Mouse (Mus musculus) bone marrow, adult 2 months (tissue): ENCODE measurements at regions not wholly inside any gene's neighbourhood (a gene's known extent, or its start where the extent isn't known, plus 50 kb on each side); places are given as distances from the start of the nearest gene placed in this dataset.

Experiments
- H3K27ac ChIP-seq: fragments of 200-500 bp; 2 replicates; pipeline ENCODE4 v1.5.1; 2012; ENCODE audit warnings: low read depth, mild to moderate bottlenecking, control low read depth, inconsistent platforms, low read length; ENCODE audit not compliant: control insufficient read depth, poor library complexity, insufficient read depth
- H3K4me1 ChIP-seq: fragments of 200-500 bp; 2 replicates; pipeline ENCODE4 v1.6.1; 2011; ENCODE audit warnings: low read length; ENCODE audit not compliant: control insufficient read depth, insufficient read depth
- H3K4me3 ChIP-seq: fragments of 200-500 bp; replicated peaks from 2 replicates; pipeline ENCODE3; 2011; ENCODE audit warnings: mild to moderate bottlenecking, low read depth, low read length, control low read depth; ENCODE audit not compliant: control insufficient read depth
- CTCF ChIP-seq: fragments of 200-500 bp; IDR thresholded peaks from 2 replicates; pipeline ENCODE4 v1.5.1; 2011; ENCODE audit warnings: low read length, control low read depth; ENCODE audit not compliant: control insufficient read depth, insufficient read depth
- POLR2A ChIP-seq: fragments of 200-500 bp; IDR thresholded peaks from 2 replicates; pipeline ENCODE4 v1.6.1; 2011; ENCODE audit warnings: low read depth, mild to moderate bottlenecking, control low read depth, low read length, borderline replicate concordance; ENCODE audit not compliant: control insufficient read depth
- WGBS: fragments of 180-500 bp; shearing (Covaris S2); methylation state at CpG from one replicate; pipeline ENCODE4 v1.1.7; 2018; 5-methylcytosine and 5-hydroxymethylcytosine counted together

DNA sequence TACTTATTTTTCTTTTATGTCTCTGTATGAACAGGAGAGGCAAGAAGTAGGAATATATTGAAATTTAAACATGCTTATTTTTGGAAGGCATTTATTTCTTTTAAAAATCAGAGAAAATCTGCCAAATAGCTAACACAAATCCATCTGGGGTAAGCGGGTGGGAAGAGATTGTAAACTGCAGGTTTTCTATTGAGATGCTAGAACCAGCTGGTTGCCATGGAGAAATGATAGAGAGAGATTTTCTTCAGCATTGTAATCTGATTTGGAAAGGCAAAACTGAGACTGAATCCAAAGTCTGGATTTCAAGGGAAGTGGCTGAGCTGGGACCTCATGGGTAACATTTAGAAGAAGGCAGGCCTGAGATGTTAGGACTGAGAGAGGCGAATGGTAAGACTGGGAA is 226.6 kb upstream of the Sptlc3 start:
- no peak for TF ChIP-seq POLR2A
- no peak for TF ChIP-seq CTCF
- no peak overlapping the region for H3K27ac ChIP-seq
- no peak overlapping the region for H3K4me3 ChIP-seq
- 78% methylated on average over 2 of the region's 2 CpGs for WGBS
- H3K4me1 ChIP-seq, result no peaks in the 10 kb centered on the region

DNA sequence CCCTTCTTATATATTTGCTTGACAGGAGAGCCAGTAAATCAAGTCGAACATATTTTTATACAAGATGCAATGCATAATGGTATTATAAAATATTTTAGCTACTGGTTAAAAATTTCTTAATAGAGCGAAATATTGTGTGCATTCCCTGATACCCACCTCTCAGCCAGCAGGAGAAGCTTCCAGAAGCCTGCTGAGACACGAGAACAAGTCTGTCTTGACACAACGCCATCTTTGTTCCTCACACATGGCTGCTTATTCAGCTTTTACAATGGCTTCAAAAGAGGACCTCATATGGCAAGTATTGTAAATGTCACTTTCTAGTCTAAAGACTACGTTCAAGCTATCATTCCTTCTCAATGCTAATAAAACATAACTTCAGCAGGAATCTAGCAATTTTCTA is 217.1 kb upstream of the Sptlc3 start:
- 62% methylated on average over 5 of the region's 5 CpGs for WGBS
- no peaks in the 10 kb centered on the region for H3K4me1 ChIP-seq
- TF ChIP-seq POLR2A (no peak), CTCF (no peak)
- H3K4me3 ChIP-seq, result no peak overlapping the region
- H3K27ac ChIP-seq, result no peak overlapping the region

DNA sequence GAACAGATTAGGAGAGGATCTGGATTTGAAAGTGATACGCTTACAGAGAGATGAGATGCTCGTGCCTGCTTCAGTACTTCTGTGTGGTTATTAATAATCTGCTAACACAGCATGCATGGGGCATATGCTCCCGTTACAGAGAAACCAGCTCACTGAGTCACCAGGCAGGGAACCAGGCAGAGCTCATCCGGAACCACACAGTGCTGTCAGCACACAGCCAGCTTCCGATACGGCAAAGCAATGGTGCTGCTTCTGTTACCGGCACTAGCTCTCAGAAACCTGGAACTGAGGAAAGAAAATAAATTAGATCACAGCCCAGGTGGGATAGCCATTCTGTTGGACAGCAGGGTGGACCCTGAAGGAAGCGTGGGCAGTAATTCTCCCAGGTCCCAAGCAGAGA is 216.1 kb upstream of the Sptlc3 start:
- WGBS, result 80% methylated on average over 8 of the region's 8 CpGs
- H3K27ac ChIP-seq, result no peak overlapping the region
- no peak overlapping the region for H3K4me3 ChIP-seq
- TF ChIP-seq CTCF (no peak), POLR2A (no peak)
- no peaks in the 10 kb centered on the region for H3K4me1 ChIP-seq

DNA sequence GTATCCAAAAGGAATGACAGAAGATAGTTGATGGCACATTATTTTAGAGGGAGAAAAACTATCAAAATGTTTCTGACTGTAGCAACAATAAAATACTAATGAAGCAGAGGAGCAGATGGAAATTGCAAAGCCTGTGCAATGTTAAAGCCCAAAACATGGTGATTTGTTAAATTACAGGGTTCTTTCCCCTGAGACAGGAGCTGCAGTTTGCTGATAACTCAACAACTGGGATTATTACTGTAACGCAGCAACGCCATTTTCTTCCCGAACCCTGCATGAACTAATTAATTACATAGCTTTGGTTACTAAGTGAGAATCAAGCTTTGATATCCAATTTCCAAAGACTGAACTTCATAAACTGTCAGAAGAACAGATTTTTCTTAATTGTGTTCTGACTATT is 212.7 kb upstream of the Sptlc3 start:
- no peak overlapping the region for H3K4me3 ChIP-seq
- no peak for TF ChIP-seq POLR2A
- TF ChIP-seq CTCF, result no peak
- H3K4me1 ChIP-seq, result no peaks in the 10 kb centered on the region
- 80% methylated on average over 3 of the region's 3 CpGs for WGBS
- no peak overlapping the region for H3K27ac ChIP-seq

DNA sequence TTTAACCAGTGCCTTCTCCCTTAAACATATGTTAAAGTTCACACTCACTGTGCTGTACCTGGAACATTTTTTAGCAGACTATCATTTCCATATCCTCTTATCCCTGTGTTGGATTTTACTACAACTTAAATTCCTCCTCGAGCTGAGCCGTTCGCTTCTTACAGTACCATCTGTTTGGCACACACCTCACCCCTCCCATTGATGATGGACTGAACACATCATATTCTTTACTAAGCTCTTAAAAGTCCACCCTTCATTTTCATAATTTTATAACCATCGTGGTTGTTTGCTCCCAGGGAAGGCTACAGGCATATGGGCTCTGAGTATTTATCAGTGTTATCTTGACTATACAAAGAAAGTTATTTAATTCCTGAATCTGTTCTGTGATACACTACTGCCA is 209.4 kb upstream of the Sptlc3 start:
- WGBS, result 76% methylated on average over 4 of the region's 4 CpGs

DNA sequence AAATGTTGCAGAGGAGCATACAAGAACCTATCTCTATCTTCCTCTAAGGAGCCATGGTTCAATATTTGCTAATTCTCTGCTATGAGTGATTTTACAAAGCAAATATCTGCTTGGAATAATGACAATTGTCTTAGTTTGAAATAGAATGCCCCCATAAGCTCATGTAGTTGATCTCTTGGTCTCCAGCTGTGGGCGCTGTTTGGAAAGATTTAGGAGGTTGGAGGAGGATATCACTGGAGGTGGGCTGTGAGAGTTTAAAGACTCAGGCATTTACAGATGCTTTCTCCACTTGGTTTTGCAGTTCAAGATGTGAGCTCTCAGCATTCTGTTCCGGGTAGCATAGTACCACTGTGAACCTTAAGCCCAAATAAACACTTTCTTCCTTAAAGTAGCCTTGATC is 207.3 kb upstream of the Sptlc3 start:
- WGBS, result 43% methylated on average over 2 of the region's 2 CpGs
- H3K4me3 ChIP-seq, result no peak overlapping the region
- no peak overlapping the region for H3K27ac ChIP-seq
- TF ChIP-seq POLR2A (no peak), CTCF (no peak)
- H3K4me1 ChIP-seq, result no peaks in the 10 kb centered on the region

More for the DNA sequence above, 209.4 kb upstream of the Sptlc3 start:
- Histone ChIP-seq H3K4me3 (no peak overlapping the region), H3K4me1 (no peaks in the 10 kb centered on the region), H3K27ac (no peak overlapping the region)
- TF ChIP-seq CTCF (no peak), POLR2A (no peak)

DNA sequence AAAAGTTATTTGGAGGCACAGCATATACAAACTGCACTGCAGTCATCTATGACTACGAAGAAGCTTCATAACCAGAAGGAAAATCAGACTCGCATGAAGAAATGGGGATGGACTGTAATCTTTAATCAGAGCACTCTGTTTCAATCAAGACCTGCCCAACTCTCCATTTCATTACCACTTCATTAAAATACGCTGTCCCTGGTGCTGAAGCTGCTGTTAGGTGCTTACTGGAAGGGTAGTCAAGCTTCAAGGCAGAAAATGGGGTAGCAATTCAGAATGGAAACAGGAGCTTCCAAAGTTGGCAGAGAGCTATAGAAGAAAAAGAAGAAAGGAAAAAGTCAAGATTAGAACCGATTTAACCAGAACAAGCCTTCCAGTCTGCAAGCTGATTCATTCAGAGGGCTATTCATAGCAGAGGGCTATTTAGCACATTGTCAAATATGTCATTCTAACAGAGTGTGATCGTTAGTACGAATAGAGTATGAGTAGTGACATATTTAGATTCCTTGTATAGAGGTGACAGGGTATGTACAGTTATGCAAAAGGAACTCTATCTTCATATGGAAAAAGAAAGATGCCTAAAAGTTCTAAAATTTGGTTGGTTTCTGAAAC is 195.1 kb upstream of the Sptlc3 start:
- H3K4me1 ChIP-seq, result no peaks in the 10 kb centered on the region
- H3K27ac ChIP-seq, result no peak overlapping the region
- no peak overlapping the region for H3K4me3 ChIP-seq
- 61% methylated on average over 6 of the region's 6 CpGs for WGBS
- TF ChIP-seq CTCF, result no peak
- TF ChIP-seq POLR2A, result no peak

DNA sequence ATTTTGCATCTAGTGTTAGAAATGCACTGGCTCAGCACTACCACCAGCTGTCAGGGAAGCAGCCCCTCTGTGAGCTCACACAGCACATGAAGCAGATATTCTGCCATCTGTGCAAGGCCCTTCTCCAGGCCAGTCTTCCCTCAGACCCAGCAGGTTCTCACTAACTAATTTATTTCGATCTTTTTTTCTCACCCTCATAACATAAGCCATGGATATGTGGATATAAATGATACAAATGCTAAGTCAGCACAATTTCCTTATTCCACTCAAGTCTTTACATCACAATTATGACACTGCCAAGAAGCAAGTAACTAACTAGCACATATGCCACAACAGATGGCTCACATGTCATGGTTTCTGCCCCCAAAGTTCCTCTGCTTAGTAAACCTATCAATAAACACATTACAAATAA is 182.3 kb upstream of the Sptlc3 start:
- H3K4me1 ChIP-seq, result no peaks in the 10 kb centered on the region
- no peak overlapping the region for H3K27ac ChIP-seq
- 58% methylated on average over 1 of the region's 1 CpGs for WGBS
- H3K4me3 ChIP-seq, result no peak overlapping the region
- TF ChIP-seq POLR2A (no peak), CTCF (no peak)

DNA sequence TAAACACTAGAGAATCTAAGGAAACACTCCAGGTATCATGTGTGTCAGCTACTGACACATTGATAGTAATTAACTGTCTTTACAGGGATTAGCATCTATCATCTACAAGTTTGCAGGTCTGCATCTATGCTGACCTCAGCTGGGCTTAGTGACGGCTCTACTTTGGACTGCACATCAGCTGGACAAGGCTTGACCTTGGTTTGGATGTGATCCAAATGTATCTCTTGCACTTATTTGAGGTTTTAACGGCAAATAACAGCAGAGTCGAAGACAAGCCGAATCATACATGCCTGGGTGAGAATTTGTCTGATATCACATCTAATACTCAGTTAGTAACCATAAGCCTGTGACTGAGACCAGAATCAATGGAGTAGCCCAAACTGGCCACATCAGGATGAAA is 181.7 kb upstream of the Sptlc3 start:
- WGBS, result 73% methylated on average over 4 of the region's 4 CpGs
- no peak overlapping the region for H3K4me3 ChIP-seq
- no peak overlapping the region for H3K27ac ChIP-seq
- TF ChIP-seq POLR2A (no peak), CTCF (no peak)
- no peaks in the 10 kb centered on the region for H3K4me1 ChIP-seq
